Mouse (Mus musculus): ENCODE measurements at regions not wholly inside any gene's neighbourhood (a gene's known extent, or its start where the extent isn't known, plus 50 kb on each side); places are given as distances from the start of the nearest gene placed in this dataset.

DNA sequence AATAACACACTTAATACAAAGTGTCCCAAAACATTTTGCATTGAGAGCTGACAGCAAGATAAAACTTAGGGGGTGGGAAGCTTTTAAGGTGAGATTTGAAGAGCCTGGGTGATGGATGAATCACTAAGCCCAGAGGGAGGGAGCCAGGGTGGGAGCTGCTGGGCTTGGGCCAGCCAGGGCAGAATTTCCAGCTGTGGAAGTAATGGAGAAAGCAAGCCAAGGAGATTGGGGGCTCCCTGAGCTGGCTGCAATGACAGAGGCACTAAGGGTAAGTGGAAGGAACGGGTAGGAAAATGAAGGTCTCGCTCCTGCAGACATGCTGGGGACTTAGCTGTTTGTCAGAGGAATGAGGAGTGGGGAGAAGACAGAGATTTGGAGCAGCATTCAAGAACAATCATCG is 81.2 kb downstream of the Cdca7 start:
- 36% methylated on average over 3 of the region's 3 CpGs for WGBS (ENCODE audit: insufficient replicate concordance)
- no peak overlapping the region for H3K9ac ChIP-seq (ENCODE audit: low read depth, low read length)
- no peaks in the 10 kb centered on the region for H3K36me3 ChIP-seq (ENCODE audit: control insufficient read depth, insufficient read depth, low read length)
- no peaks in the 10 kb centered on the region for H3K27me3 ChIP-seq (ENCODE audit: control insufficient read depth, insufficient read depth, low read length)
- H3K4me1 ChIP-seq (ENCODE audit: control insufficient read depth, insufficient read depth, low read length) = 0 out of 2 replicates have a peak, but pooled peaks cover 9% of the 10 kb centered on the region
- no peak overlapping the region for H3K4me3 ChIP-seq (ENCODE audit: low read depth, low read length)
- ATAC-seq (replicated peaks; ENCODE audit: insufficient number of reproducible peaks, low FRiP score, low TSS enrichment) = no peak
- no peaks in the 10 kb centered on the region for H3K9me3 ChIP-seq (replicated peaks; ENCODE audit: control insufficient read depth, low read length)
- H3K4me2 ChIP-seq = no peak overlapping the region
- no peak overlapping the region for H3K27ac ChIP-seq (ENCODE audit: low read depth, low read length)

DNA sequence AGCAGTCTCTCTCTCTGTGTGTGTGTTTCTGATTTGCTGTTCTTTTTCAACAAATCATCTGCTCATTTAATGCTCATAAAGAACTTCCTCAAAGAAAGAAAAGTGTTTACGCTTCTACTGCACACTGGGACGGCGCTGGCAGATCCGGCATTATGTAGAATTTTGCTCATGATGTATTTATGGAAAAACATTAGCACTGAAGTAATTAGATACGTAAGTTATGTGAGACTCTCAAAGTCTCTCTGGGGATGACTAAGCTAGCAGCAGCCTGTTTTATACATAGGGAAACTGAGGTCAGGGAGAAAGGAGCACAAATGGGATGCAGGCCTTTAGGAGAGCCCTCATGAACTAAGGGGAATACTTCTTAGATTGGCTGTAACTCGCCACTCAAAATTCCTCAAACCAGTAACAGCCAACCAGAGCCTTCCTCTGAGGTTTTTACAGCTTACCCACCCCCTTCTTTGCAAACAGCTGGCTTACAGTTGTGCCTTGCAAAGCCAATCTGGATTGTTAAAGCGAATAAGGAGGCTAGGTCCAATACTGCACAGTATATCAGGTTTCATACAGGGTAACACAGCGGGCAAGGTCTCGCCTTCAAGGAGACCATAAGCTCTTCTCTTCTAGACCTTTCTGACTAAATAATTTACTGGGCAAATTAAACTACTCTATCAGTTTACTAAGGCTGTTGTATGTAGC is 81.8 kb downstream of the Cdca7 start:
- Histone ChIP-seq H3K4me3 (ENCODE audit: low read depth, low read length) (no peak overlapping the region), H3K27me3 (ENCODE audit: control insufficient read depth, insufficient read depth, low read length) (no peaks in the 10 kb centered on the region), H3K9ac (ENCODE audit: low read depth, low read length) (no peak overlapping the region), H3K36me3 (ENCODE audit: control insufficient read depth, insufficient read depth, low read length) (no peaks in the 10 kb centered on the region), H3K27ac (ENCODE audit: low read depth, low read length) (no peak overlapping the region), H3K9me3 (replicated peaks; ENCODE audit: control insufficient read depth, low read length) (no peaks in the 10 kb centered on the region), H3K4me2 (no peak overlapping the region), H3K4me1 (ENCODE audit: control insufficient read depth, insufficient read depth, low read length) (0 out of 2 replicates have a peak, but pooled peaks cover 9% of the 10 kb centered on the region)
- 75% methylated on average over 9 of the region's 9 CpGs for WGBS (ENCODE audit: insufficient replicate concordance)
- no peak for ATAC-seq (replicated peaks; ENCODE audit: insufficient number of reproducible peaks, low FRiP score, low TSS enrichment)

DNA sequence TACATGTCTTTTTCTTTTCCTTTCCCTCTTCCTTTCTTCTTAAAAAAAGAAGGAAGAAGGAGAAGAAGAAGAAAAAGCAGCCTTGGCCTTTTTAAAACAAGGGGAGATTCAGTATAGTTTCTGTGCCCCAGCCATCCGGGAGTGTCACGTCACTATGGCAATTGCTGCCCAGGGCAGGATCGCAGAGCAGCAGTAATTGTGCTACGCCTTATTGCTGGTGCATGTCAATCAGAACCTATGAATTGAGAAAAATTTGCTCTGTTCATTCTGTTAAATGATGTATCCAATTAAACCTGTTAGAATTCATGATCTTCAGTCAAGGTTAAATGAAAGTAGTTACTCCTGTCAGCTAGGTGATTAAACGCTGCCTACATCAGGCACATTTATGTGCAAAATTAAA is 85.4 kb downstream of the Cdca7 start:
- Histone ChIP-seq H3K4me3 (ENCODE audit: low read depth, low read length) (no peak overlapping the region), H3K27ac (ENCODE audit: low read depth, low read length) (no peak overlapping the region), H3K36me3 (ENCODE audit: control insufficient read depth, insufficient read depth, low read length) (no peaks in the 10 kb centered on the region), H3K27me3 (ENCODE audit: control insufficient read depth, insufficient read depth, low read length) (no peaks in the 10 kb centered on the region), H3K4me2 (no peak overlapping the region), H3K4me1 (ENCODE audit: control insufficient read depth, insufficient read depth, low read length) (no peaks in the 10 kb centered on the region), H3K9me3 (replicated peaks; ENCODE audit: control insufficient read depth, low read length) (no peaks in the 10 kb centered on the region), H3K9ac (ENCODE audit: low read depth, low read length) (no peak overlapping the region)
- no peak for ATAC-seq (replicated peaks; ENCODE audit: insufficient number of reproducible peaks, low FRiP score, low TSS enrichment)
- WGBS (ENCODE audit: insufficient replicate concordance) = 80% methylated on average over 5 of the region's 5 CpGs

DNA sequence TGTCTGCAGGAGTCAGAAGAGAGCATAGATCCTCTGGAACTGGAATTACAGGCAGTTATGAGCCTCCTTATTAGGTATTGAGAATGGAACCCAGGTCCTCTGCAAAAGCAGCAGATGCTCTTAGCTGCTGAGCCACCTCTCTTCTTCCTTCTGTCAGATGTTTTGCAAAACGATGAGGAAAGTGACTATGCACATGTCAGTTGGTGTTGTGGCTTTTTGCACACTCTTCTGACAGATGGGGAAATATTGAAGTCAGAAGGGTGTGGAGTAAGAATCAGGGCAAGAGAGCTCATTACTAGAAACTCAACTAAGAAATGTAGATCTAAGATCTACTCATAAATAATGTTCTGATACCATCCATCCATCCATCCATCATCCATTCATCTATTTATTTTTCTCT is 102.4 kb downstream of the Cdca7 start:
- Histone ChIP-seq H3K9ac (ENCODE audit: low read depth, low read length) (no peak overlapping the region), H3K27ac (ENCODE audit: low read depth, low read length) (no peak overlapping the region), H3K4me3 (ENCODE audit: low read depth, low read length) (no peak overlapping the region), H3K4me2 (no peak overlapping the region), H3K4me1 (ENCODE audit: control insufficient read depth, insufficient read depth, low read length) (no peaks in the 10 kb centered on the region; the same call in 1 of the 2 replicates), H3K27me3 (ENCODE audit: control insufficient read depth, insufficient read depth, low read length) (no peaks in the 10 kb centered on the region), H3K36me3 (ENCODE audit: control insufficient read depth, insufficient read depth, low read length) (no peaks in the 10 kb centered on the region), H3K9me3 (replicated peaks; ENCODE audit: control insufficient read depth, low read length) (no peaks in the 10 kb centered on the region)
- WGBS (ENCODE audit: insufficient replicate concordance) = 55% methylated on average over 1 of the region's 1 CpGs
- ATAC-seq (replicated peaks; ENCODE audit: insufficient number of reproducible peaks, low FRiP score, low TSS enrichment) = no peak

DNA sequence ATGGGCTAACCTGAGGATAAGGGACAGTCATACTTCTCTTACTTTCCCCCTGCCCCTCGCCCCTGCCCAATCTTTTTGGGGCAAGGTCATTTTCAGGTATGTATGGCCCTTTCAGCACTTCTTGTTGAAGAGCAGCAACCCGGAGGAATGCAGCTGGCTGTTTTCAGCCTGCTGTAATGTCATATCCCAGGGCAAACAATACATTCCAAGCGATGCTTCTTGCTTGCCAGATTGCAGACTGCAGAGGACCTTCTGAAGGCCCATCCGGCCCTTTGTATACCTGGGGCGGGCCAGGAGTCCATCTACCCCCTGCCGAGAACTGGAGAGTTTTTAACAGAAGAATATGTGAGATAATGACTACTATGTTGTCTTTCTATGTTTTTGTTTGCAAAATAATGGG is 105.2 kb downstream of the Cdca7 start:
- H3K4me3 ChIP-seq (ENCODE audit: low read depth, low read length) = no peak overlapping the region
- H3K27ac ChIP-seq (ENCODE audit: low read depth, low read length) = no peak overlapping the region
- no peaks in the 10 kb centered on the region for H3K27me3 ChIP-seq (ENCODE audit: control insufficient read depth, insufficient read depth, low read length)
- H3K9me3 ChIP-seq (replicated peaks; ENCODE audit: control insufficient read depth, low read length) = no peaks in the 10 kb centered on the region
- H3K9ac ChIP-seq (ENCODE audit: low read depth, low read length) = no peak overlapping the region
- ATAC-seq (replicated peaks; ENCODE audit: insufficient number of reproducible peaks, low FRiP score, low TSS enrichment) = no peak
- H3K4me2 ChIP-seq = no peak overlapping the region
- H3K36me3 ChIP-seq (ENCODE audit: control insufficient read depth, insufficient read depth, low read length) = no peaks in the 10 kb centered on the region
- H3K4me1 ChIP-seq (ENCODE audit: control insufficient read depth, insufficient read depth, low read length) = no peaks in the 10 kb centered on the region; the same call in 1 of the 2 replicates
- 57% methylated on average over 6 of the region's 6 CpGs for WGBS (ENCODE audit: insufficient replicate concordance)

DNA sequence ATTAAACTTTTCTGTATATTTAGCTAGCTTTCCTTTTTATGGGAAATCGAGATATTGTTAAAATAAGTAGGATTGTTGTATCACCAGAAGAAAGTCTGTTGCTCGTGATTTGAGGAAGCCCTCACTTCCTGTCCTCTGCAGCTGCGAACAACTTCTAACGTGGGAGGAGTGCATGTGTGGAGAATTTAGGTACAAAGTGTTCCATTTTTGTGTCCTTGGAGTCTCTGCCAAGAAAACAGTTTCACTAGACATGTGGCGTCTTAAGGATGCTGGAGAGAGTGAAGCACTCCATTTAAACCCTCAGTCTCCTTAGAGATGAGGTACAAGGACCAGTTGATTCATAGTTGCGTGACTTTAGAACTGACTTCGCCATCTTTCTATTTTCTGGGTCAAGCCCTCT is 112.9 kb downstream of the Cdca7 start:
- 69% methylated on average over 7 of the region's 7 CpGs for whole genome bisulfite sequencing (ENCODE audit: insufficient replicate concordance)
- no peak overlapping the region for H3K4me3 ChIP-seq (ENCODE audit: low read depth, low read length)

DNA sequence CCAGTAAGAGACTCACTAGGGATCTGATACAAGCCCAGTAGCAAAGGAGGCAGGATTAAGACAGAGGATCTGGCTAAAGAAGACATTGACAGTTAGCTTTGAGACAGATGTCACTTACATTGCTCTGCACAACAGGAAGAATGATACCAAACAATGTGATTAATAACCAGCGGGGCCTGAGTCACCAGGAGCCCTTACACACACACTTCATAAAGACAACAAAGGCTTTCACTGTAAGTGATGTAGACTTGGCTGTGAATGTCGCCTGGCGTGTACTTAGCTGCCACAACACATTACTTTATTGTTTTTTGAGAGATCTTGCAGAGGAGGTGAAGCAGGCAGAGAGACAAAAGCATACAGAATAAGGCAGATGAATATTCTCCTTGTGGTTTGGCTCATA is 116.1 kb downstream of the Cdca7 start:
- Histone ChIP-seq H3K4me2 (no peak overlapping the region), H3K27me3 (ENCODE audit: control insufficient read depth, insufficient read depth, low read length) (no peaks in the 10 kb centered on the region), H3K9ac (ENCODE audit: low read depth, low read length) (no peak overlapping the region), H3K4me1 (ENCODE audit: control insufficient read depth, insufficient read depth, low read length) (no peaks in the 10 kb centered on the region), H3K4me3 (ENCODE audit: low read depth, low read length) (no peak overlapping the region), H3K27ac (ENCODE audit: low read depth, low read length) (no peak overlapping the region), H3K36me3 (ENCODE audit: control insufficient read depth, insufficient read depth, low read length) (no peaks in the 10 kb centered on the region), H3K9me3 (replicated peaks; ENCODE audit: control insufficient read depth, low read length) (no peaks in the 10 kb centered on the region)
- ATAC-seq (replicated peaks; ENCODE audit: insufficient number of reproducible peaks, low FRiP score, low TSS enrichment) = no peak
- WGBS (ENCODE audit: insufficient replicate concordance) = 54% methylated on average over 3 of the region's 3 CpGs

More for the DNA sequence above, 112.9 kb downstream of the Cdca7 start:
- Histone ChIP-seq H3K4me2 (no peak overlapping the region), H3K27me3 (ENCODE audit: control insufficient read depth, insufficient read depth, low read length) (no peaks in the 10 kb centered on the region), H3K4me1 (ENCODE audit: control insufficient read depth, insufficient read depth, low read length) (no peaks in the 10 kb centered on the region), H3K36me3 (ENCODE audit: control insufficient read depth, insufficient read depth, low read length) (no peaks in the 10 kb centered on the region), H3K9ac (ENCODE audit: low read depth, low read length) (no peak overlapping the region), H3K27ac (ENCODE audit: low read depth, low read length) (no peak overlapping the region), H3K9me3 (replicated peaks; ENCODE audit: control insufficient read depth, low read length) (no peaks in the 10 kb centered on the region)
- ATAC-seq (replicated peaks; ENCODE audit: insufficient number of reproducible peaks, low FRiP score, low TSS enrichment) = no peak

DNA sequence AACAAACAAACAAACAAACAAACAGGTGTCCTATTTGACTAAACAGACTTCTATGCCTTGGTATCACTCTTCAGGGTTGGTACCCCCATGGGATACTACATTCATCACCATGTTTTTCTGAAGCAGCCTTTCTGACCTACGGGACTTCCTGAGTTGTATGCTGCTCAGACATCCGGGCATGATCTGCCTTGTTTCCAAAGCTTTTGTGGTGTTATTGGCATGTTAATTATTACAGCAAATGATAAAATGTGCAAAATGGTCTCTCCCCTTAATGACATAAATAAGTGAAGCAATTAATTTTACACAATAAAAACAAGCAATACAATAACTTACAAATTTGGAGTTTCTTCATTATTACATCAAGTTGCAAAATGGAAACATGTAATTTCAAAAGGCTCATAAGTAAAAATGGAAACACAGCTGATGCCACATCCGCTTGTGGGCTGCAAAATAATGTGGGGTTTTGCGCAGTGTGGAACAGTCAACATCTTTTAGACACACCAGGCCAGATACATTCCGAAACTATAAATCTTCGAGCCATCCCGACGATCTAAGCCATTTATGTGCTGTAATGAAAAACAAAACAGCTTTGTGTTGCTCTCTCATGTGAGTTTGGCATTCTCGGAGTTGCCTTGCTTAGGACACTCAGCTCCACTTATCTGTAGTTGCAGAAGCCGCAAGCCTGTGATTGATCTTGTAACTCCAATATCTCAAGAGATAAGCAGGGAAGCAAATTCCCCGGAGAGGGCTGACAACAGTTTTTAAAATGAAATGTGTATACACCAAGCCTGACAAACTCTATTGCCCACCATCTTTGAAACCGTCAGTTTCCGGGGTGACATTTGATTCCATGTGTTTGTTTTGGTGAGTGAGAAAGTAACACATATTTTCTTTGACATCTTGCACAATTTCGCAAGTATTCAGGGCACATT is 121.3 kb downstream of the Cdca7 start:
- H3K4me2 ChIP-seq = no peak overlapping the region
- H3K27me3 ChIP-seq (ENCODE audit: control insufficient read depth, insufficient read depth, low read length) = no peaks in the 10 kb centered on the region
- H3K9ac ChIP-seq (ENCODE audit: low read depth, low read length) = no peak overlapping the region
- 0 out of 2 replicates have a peak, but pooled peaks cover 6% of the 10 kb centered on the region for H3K4me1 ChIP-seq (ENCODE audit: control insufficient read depth, insufficient read depth, low read length)
- H3K27ac ChIP-seq (ENCODE audit: low read depth, low read length) = no peak overlapping the region
- WGBS (ENCODE audit: insufficient replicate concordance) = 55% methylated on average over 14 of the region's 14 CpGs
- no peaks in the 10 kb centered on the region for H3K9me3 ChIP-seq (replicated peaks; ENCODE audit: control insufficient read depth, low read length)
- H3K36me3 ChIP-seq (ENCODE audit: control insufficient read depth, insufficient read depth, low read length) = no peaks in the 10 kb centered on the region
- ATAC-seq (replicated peaks; ENCODE audit: insufficient number of reproducible peaks, low FRiP score, low TSS enrichment) = no peak
- H3K4me3 ChIP-seq (ENCODE audit: low read depth, low read length) = no peak overlapping the region
